Comparison of ENCODE assay signal across 17 mouse cellular contexts in the genomic region with DNA sequence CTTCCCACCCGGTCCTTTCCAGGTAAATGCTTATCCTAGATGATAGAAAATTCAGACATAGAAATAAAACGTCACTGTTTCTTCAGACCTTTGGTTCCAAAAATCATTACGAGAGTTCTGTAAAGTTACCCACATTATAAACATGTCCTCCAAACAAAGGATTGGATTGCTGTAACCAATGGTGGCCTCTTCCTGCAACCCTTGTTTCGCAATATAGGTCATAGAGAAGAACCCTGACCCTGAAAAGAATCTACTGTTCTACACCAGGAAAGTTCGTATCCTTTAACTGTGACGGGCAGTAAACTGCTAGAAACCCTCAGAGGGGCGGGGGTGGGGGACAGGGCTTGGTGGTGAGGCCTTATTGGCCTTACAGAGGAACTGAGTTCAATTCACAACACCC. TPM values are rescaled to one million over a fixed set of nuclear protein-coding genes. Genes with fewer than 3 reads are reported as not detected.
"Had no signal": no experiment of that assay in that cellular context is flagged by ENCODE, and none has a peak within 500 bp of the region (broad histone marks: within the 10 kb centered on the region; RNA-seq: fewer than 3 reads in every experiment).

No protein-coding gene starts in this region.

- H3K4me2 ChIP-seq: neural tube, embryonic 15.5 days; stomach, embryonic 15.5 days had no signal

- H3K36me3 ChIP-seq: neural tube, embryonic 15.5 days; stomach, embryonic 15.5 days had no signal

- H3K9ac ChIP-seq: neural tube, embryonic 15.5 days; stomach, embryonic 15.5 days had no signal

- H3K27ac ChIP-seq: neural tube, embryonic 15.5 days; stomach, embryonic 15.5 days; stomach, postnatal 0 days had no signal

- H3K4me3 ChIP-seq: neural tube, embryonic 15.5 days; stomach, embryonic 15.5 days had no signal

- H3K27me3 ChIP-seq: neural tube, embryonic 15.5 days; stomach, embryonic 15.5 days had no signal

- H3K4me1 ChIP-seq: stomach, embryonic 15.5 days had no signal

- H3K9me3 ChIP-seq: neural tube, embryonic 15.5 days; stomach, embryonic 15.5 days had no signal

- DNase-seq: retina, postnatal 1 day; right cerebral cortex, adult 18-20 months; right cerebral cortex, postnatal 14 days; right cerebral cortex, postnatal 25 days; right cerebral cortex, postnatal 4 days; spleen, adult 18-20 months; thymus, adult 18-20 months; thymus, adult 2 months; thymus, postnatal 14 days; thymus, postnatal 25 days; thymus, postnatal 36 days; thymus, postnatal 4 days had no signal

RNA-seq across cellular contexts. Expression of gene Aox4, which starts 2.6 kb away (rescaled TPM):
- total RNA-seq: neutrophil, adult 5-6 weeks had no signal
- polyA plus RNA-seq: spleen, adult 2 months had no signal
